Mouse (Mus musculus) layer of hippocampus, adult 8-10 months (tissue): ENCODE results near the gene Mcee. TPM values are rescaled to one million over a fixed set of nuclear protein-coding genes. Genes with fewer than 3 reads are reported as not detected.

Experiments
- DNase-seq, 2 experiments: peaks; one replicate each; pipeline ENCODE4 v3.0.0; 2022; ENCODE audit warnings: low spot score in 2 of 2
- total RNA-seq, 4 experiments: library from RNA; stranded (reverse); gene quantifications; 2 replicates each; pipeline ENCODE4 v1.2.4; 2022

Mcee gene
- total RNA-seq, 4 experiments from 2014 or later = 42.3 to 49.6 (median 44.7) TPM

- DNase-seq = peak in 1 of 2 experiments; percentile 14
These were observed 32.5 kb downstream of the Mcee start for GRCm38 (mm10) chr7:64424861-64425260.

- DNase-seq = no peak
These were observed 47.5 kb downstream of the Mcee start for GRCm38 (mm10) chr7:64439595-64440518.

GRCm38 (mm10) chr7:64440519-64440918 lies 48.1 kb downstream of the Mcee start:
- no peak for DNase-seq

- no peak for DNase-seq
These were observed 58.2 kb downstream of the Mcee start for GRCm38 (mm10) chr7:64450631-64451030.

DNA sequence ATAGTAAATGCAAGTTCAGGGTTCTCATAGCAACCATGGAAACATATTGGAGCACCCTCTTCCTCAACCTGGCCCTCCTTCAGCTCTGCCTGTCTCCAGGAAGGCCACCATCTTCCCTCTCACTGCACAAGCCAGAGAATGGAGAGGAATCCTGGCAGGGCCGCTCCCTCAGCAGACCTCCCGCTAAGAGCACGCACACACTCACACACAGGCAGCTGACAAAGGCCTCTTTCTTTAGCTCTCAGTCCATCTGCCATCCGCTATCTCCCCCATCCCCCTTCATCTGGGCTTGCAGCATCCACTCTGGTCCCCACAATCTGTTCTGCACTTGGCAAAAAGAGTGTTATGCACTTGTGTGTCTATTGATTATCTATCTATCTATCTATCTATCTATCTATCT lies 59.0 kb downstream of the Mcee start:
- peak; percentile 76 to 77 for DNase-seq

GRCm38 (mm10) chr7:64451861-64452382 lies 59.5 kb downstream of the Mcee start:
- no peak for DNase-seq

DNA sequence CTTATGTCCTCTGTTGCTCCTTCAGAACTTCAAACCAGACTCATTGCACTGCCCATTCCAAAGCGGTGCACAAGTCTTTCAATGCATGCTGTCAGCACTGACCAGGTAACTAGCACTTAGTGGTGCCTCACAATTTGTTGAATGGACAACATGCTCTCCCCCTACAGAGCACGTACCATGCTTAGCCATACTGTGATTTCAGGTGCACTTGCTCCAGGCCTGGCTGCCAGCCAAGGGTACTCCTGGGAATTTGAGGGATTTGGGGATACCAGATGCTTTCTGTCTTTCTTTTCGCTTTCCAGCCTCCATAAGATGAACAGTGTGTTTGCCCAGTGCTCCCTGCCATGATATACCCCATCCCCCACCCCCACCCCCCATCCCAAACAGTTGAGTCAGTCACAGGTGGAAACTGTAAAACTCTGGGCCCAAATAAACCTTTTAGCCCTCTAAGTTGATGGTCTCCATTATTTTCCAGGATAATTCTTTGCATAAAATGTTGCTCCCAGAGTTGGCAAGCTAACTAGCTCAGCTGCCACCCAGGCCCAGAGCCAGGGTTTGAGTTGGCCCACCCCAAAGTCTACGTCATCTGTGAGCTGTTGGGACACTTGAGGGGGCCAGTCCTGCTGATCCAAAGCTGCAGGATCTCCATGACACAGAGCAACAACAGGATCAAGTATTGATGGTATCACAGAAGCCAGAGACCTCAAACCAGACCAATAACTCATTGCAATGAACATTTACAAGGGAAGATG lies 60.2 kb downstream of the Mcee start:
- DNase-seq = no peak

DNA sequence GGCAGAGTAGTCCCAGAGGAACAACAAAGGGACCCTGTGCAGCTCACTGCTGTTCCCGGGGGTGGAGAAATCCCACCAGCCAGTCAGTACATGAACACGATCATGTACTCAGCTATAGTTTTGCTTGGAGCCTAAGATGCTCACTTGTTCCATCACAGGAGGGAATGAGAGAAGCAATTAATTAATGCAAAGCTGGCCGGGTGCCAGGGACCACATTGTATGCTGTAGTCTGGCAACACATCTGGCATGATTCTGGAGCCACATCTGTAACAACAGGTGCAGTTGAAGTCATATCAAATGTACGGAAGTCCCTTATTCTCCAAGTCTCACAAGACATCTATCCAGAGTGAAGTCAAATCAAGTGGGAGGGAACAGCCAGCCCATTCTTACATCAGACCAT lies 63.8 kb downstream of the Mcee start:
- no peak for DNase-seq

DNA sequence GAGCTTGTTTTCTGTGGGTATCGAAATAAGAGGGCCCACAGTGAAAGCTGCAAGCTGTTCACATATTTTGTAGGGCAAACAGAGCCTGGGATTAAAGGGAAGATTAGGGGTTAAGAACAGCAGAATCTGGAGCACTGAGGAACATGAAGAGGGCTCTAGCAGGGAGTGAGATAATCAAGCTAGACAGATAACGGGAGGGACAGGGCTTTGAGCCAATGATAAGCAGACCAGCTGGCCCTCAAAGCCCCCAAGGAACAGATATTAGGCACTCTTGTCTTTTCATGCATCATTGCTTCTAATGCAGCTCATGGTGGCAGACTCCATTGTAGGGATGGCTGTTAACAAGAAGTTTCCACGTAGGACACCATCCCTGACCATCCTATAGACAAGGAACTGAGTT lies 64.3 kb downstream of the Mcee start:
- DNase-seq = no peak

- no peak for DNase-seq
These were observed 65.4 kb downstream of the Mcee start for GRCm38 (mm10) chr7:64457811-64458210.

Other genes starting within 250 kb of the Mcee start
- 1 to 10 TPM in 2 of 4 experiments, not detected in 2; 2.8 to 3.2 TPM for gene Trpm1, start 238.8 kb upstream of the Mcee start, total RNA-seq
- gene Mtmr10, start 105.0 kb upstream of the Mcee start, total RNA-seq = 10 to 100 TPM; 19.2 to 24.9 (median 21.6) TPM
- 10 to 100 TPM; 12.8 to 16.6 (median 14.0) TPM for gene Fan1, start 18.5 kb upstream of the Mcee start, total RNA-seq
- gene Mphosph10, start 339 bp upstream of the Mcee start, total RNA-seq = 10 to 100 TPM; 19.9 to 25.9 (median 22.9) TPM
- gene Apba2, start 109.1 kb downstream of the Mcee start, total RNA-seq = 100 to 1,000 TPM; 231 to 246 (median 238) TPM